Mouse (Mus musculus) cerebellum, adult 8-10 months (tissue): ENCODE results near the gene Cysrt1.
"Not testable (repeated sequence)": the region's sequence is repeated elsewhere in the genome, so short reads cannot be mapped to it uniquely, and the experiment has no call there.

Source experiments
- DNase-seq: peaks from one replicate; pipeline ENCODE4 v3.0.0; 2022

The Cysrt1 gene

DNA sequence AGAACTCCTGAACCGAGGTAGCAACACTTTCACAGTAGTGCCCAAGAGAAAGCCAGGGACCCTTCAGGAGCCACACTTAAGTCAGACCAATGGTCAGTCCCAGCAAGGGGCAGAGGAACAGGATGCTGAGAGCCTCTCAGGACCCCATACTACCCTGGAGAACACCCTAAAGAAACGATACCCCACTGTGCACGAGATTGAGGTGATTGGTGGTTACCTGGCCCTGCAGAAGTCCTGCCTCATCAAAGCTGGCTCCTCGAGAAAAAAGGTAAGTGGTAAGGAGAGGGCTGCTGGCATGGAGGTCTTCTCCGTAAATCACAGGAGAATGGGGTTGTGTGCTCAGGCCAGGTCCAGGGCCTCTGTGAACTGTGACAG, 22.0 kb upstream of the Cysrt1 start:
- DNase-seq: no peak

DNA sequence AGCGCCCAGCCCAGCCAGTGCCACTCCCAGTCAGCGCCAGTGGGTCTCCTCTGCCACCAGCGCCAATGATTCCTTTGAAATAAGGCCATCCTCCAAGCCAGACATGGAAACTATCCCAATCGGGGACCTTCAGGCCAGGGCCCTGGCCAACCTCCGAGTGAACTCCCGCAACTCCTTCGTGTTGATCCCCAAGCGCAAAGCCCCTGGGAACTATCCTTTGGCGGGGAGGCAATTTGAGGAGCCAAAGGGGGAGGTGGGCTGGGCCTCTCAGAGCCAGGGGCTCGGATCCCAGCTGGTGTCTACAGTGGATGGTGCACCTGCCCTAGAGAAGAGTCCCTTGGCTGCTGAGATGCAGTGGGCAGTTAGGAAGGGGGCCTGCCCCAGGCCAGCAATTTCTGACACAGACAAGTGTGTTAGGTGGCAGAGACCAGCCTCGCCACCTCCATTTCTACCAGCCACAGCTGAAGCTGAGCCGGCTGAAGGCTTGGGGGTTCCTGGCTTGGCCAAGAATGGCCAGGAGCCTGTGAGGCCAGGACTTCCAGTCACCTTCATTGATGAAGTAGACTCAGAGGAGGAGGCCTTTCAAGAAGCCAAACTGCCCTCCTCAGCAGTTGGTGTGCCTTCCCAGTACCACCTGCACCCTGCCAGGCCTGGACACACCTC, 21.5 kb upstream of the Cysrt1 start:
- peak; percentile 49 for DNase-seq

DNA sequence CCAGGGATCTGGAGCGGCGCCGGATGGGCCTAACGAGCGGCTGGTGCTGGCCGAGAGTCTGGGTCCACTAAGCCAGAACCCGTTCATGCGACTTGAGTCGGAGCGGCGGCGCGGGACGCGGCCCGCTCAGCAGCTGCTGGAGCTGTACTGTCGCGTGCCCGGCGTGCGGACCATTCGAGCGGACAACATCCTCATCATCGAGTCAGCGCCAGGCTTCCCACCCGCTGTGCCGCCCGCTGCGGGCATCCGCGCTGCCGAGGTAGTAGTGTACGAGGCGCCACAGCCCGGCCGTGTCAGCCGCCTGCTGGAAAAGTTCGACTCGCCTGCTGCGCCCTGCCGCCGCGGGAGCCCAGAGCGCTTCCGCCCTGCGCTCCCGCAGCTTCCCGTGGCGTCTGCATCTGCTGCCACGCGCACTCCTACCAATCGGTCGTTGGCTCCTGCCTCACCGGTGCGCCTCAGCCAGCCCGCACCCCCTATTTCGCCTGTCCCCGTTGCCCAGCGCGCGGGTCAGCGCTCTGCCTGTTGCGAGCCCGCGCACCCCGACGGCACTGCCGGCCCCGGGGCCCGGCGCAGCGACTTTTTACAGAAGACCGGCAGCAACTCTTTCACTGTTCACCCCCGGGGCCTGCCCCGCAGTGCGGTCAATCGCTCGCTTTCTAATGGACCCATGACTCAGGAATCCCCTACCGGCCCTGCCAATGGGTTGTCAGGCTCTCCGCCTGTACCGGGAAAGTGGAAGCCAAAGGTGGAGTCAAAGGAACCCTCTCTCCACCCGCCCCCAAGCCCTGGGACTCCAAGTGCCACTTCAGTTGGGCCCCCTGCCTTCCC, 20.8 kb upstream of the Cysrt1 start:
- DNase-seq: peak; percentile 82

DNA sequence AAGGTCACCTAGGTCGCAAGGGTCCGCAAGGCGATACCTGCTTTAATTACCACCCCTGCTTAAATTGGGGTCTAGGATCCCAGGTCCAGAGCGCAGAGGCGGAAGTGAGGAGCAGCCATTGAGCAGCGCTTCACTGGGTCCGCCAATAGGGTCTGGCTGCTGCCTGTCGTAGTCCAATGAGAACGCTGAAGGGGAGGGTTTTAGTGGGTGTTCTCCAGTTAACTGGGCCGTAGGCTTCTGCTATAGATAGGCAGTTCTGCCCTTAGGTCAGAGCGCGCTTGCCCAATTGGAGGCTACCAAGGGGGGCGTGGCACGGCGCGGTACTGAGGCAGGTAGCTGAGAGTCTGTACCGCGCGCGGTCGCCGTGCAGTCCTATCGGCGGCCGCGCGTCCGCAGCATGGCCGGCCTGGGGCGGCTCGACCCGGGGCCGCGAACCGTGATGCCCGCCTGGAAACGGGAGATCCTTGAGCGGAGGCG, 20.1 kb upstream of the Cysrt1 start, which contains the start of gene Tprn:
Gene Tprn (plus strand): TSS at position 328 of the 477 bp plus-strand sequence.
- DNase-seq: peak; percentile 95

DNA sequence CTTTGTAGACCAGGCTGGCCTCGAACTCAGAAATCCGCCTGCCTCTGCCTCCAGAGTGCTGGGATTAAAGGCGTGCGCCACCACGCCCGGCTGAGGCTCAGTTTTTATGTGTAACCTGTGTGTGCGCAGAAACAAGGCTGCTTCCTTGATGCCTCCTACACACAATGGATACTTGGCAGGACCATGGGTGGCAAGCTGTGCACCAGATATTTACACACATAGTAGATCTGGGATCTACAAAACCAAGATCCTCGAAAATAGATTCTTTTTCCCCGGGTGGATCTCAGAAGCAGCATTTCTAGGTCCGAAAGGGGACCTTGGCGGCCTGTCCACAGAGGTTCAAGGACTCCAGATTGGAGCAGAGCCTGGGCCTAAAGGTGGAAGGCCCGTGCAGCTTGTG, 19.6 kb upstream of the Cysrt1 start:
- no peak for DNase-seq

DNA sequence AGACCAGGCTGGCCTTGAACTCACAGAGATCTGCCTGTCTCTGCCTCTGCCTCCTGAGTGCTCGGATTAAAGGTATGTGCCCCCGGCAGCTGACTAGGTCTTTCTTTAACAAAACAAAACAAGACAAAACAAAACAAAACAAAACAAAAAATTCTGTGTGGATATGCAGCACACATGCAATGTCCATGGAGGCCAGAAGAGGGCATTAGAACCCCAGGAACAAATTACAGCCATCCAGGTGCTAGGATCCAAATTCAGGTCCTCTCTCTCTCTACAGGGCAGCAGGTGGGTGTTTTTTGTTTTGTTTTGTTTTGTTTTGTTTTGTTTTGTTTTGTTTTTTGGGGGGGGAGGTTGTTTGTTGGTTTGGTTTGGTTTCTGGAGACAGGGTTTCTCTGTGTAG, 16.6 kb upstream of the Cysrt1 start:
- DNase-seq: no peak

DNA sequence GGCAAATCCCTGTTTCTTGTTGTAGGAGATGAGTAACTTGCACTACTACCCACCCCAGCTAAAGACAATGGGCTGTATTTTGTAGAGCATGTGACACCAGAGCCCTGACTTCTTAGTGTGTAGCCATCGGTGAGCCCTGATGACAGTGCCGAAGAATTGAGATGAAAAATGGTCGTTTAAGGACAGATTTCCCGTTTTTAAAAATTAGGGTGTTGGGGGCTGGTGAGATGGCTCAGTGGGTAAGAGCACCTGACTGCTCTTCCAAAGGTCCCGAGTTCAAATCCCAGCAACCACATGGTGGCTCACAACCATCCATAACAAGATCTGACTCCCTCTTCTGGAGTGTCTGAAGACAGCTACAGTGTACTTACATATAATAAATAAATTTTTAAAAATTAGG, 15.0 kb upstream of the Cysrt1 start:
- DNase-seq: not testable (repeated sequence)

DNA sequence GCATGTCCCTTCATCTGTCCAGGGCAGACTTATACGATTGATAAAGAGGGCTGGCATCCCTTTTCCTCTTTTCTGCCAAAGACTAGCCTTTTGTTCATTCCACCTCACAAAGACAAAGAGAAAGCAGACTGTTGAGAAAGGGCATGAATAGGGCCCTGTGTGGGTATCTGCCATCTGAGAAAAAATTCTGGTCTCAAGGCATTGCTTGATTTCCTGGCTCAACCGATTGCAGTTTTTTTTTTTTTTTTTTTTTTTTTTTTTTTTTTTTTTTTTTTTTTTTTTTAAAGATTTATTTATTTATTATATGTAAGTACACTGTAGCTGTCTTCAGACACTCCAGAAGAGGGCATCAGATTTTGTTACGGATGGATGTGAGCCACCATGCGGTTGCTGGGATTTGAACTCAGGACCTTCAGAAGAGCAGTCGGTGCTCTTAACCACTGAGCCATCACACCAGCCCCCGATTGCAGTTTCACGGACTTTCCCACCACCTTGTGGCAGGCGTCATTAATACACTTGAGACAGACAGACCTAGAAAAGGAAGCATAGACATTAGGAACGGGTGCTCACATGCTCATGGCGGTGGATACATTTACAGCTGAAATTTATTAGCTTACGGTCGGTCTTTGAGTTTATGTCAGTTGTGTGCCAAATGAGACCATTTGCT, 14.3 kb upstream of the Cysrt1 start:
- not testable (repeated sequence) for DNase-seq

DNA sequence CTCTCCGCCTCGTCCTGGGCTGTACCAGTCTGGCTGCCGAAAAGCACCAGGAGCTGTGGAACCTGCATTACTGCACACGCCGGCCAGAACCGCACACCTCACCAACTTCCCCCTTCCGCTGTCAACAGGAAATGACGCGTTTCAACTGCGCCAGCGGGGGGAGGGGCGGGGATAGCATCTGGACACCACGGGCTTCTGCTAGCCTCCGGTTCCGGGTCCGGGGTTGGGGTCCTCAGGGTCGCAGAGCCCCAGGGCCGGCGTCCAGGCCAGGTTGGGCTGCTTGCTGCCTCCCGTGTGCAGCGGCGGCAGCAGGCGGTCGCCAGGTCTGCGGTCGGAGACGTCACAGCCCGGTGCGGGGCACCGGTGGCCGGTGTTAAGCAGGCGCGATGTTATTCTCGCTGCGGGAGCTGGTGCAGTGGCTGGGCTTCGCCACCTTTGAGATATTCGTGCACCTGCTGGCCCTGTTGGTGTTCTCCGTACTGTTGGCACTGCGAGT, 13.1 kb upstream of the Cysrt1 start, which contains the start of gene Tmem203:
Gene Tmem203 (plus strand): TSS at position 156 of the 496 bp plus-strand sequence.
- DNase-seq: peak; percentile 82

DNA sequence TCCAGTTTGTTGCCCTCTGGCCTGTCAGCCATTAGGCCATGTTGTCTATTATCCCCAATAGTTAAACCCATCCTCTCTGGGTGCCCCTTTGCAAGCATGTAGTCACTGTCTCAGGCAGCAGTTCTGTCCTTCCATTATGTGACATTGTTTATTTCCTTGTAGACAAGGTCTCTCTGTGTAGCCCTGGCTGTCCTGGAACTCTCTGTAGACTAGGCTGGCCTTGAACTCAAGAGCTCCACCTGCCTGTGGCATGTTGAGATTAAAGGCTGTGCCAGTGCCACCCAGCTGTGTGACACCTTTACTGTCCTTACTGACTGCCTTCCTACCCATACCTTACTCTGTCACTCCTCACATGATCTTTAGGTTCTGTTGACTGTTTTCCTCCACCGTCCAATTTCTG, 10.1 kb upstream of the Cysrt1 start:
- no peak for DNase-seq

DNA sequence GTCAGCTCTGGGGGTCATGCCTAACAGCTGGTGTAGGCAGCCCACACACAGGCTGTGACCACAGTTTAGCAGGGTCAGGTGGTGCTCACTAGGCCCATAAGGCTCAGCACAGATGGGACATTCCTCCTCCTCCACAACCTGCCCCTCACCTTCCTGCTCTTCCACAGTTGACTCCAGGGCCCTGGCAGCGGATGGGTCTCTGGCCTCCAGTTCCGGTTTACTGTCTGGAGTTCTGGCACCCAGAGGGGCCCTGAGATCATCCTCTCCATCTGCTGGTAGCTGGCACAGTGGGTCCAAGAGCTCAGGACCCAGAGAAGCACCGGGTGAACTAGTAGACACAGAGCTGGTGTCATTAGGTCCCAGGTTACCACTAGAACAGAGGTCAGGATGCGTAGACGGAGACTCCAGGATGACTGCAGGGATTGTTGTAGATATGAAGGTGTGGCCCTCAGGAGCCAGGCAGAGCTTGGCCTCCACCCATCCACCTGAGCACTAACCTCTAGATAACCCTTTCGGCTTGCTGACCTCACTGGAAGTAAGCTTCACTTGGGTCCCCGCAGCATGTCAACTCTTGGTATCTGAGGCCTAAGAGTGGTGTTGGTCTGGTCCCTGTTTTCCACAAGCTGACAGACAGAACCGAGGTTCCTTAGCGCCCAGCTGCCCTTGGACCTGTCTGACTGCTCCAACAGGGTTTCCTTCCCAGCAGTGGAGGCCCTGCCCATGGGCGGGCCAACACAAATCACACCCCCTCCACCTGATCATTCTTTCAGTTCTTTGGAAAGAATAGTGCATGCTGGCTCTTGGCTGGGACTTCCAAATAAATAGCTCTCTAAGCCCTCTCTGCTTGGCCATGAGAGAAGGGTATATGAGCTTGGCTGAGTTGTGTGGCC, 4.2 kb upstream of the Cysrt1 start, which contains the start of gene AL732309.1:
Gene AL732309.1 (minus strand): TSS at position 681 of the 890 bp plus-strand sequence.
- DNase-seq: no peak

DNA sequence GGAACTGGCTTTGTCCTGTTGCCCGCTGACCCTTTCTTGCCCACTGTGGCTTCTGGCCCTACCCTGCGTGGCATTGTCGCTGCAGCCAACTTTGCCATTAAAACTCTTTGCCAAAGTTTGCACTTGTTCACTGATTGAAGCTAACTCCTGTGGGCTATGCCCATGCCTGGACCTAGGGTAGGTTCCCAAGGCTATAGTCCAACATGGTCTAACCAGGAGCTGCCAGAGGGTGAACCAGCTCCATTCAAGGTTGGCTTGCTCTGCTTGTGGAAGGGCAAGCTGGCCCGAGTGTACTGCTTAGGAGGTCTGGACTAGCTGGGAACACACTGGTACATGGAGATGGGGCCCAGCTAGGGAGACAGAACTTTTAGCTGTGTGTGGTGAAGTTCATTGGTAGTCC, 1.9 kb upstream of the Cysrt1 start:
- DNase-seq: no peak

DNA sequence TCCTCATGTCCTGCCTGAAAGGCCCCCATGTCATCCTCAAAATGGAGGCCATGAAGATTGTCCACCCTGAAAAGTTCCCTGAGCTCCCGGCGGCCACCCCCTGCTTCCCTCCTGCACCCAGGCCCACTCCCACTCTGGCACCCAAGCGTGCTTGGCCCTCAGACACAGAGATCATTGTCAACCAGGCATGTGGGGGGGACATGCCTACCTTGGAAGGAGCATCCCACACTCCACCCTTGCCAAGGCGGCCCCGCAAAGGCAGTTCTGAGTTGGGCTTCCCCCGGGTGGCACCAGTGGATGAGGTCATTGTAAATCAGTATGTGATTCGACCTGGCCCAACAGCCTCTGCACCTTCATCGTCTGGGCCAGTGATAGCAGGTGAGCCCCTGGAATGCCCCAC, 1.1 kb upstream of the Cysrt1 start:
- DNase-seq: no peak

DNA sequence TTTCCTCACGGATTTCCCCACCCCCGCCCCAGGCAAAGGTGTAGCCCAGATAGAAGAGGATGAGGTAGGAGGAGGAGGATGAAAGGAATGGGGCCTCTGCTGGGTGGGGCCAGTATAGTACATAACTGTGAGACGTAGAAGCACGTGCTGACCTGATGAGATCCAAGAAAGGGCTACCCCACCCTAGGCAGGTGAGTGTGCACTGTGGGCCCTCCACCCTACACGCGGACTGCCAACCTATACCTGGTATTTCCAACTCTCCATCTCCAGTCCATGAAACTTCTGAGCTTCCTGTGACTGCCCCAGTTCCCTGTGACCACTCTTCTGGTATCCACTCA, 845 bp downstream of the Cysrt1 start:
- no peak for DNase-seq

DNA sequence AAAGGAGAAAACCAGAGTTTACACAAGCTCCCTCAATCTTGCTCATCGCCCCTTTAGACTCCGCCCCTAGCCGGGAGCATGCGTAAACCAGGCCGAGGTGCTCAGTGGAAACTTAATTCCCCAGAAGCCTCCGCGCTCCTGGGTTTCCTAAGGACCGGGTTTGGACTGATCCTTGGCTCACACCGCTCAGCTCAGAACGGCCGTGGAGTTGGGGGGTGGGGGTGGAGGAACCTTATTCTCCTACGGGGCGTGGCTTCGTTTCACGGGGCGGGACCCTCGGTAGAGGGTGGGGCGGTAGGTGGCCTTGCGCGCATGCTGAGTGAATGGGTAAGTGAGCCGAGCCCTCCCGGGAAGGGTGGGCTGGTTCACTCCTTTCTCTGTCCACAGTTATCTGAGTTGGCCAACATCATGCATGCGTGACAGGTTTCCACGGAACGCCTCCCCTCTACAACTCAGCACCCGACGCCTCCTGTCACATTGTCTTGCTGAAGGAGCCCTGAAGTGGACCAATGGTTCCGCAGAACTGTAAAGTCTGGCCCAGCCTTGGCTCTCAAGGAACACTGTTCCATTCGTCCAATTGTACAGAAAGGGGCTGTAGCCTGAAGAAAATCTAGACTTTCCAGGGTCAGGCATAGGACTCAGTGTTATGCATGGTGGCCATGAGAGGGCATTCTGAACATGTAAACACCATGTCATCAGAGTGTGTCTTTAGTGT, 1.4 kb downstream of the Cysrt1 start:
- DNase-seq: peak; percentile 68

DNA sequence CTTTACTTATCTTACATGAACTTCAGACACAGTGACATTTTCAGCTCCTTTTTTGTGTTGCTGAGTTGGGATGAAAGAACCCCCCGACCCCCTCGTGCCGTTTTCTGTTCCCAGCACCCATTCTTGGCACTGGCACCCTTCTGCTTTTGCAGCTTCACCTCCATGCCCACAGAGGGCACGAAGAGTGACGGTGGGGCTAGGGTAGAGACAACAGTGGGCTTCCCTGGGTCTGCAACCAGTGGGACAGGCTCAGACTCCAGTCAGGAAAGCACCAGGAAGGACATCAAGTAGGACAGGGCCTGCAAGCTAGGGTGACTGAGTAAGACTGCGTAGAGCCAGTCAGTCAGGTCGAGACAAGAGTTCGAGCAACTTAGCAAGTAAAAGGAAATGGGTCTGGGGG, 1.9 kb downstream of the Cysrt1 start:
- no peak for DNase-seq

DNA sequence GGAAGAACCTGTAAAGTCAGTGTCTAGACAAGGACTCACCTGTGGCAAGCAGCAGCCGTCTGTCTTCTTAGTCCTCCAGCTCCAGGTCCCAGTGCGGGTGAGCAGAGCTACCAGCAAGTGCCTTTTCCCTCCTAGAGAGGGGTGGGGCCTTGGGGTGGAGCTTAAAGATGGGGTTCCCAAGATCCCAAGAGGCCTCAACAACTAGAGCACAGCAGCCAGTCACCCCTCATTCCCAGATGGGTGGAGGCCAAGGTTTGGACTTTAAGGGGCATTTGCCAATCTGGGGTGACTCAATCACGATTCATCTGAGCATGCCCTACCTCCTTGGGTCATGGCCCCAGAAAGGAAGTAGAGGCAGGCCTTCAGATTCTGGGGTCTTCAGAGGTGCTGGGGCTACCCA, 2.5 kb downstream of the Cysrt1 start:
- no peak for DNase-seq

DNA sequence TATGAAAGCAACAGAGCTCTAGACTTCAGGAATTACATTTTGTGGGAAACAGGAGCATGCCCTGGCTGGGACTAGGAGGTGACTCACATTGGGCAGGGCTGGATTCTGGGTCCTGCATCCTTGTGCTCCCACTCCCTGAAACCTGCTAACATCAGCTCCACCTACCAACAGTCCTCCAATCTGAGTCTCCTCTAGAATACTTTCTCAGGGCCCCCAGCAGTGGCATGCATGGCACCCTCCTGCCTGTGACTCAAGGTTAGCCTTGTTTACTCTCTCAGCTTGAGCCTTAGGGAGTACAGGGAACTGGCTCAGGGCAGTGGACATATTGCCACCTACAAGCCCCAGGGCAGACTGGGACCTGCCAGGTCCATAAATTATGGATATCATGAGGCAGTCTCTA, 4.1 kb downstream of the Cysrt1 start:
- no peak for DNase-seq

DNA sequence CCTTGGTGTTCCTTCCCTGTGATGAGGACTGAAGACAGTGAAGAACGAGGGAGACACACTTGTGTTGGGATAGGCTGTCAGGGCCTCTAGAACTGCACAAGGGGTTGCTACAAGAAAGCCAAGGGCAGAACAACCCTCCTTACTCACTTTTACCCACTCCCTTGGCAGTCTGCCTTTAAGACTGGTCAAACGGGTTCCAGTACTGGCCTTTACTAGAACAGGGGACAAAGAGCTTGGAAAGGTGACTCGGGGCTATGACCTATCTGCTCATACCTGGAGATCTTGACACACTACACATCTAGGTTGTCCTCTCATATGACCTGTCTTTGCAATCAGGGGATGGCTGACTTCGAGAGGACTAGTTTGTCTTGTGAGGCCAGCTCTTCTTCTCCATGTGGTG, 4.7 kb downstream of the Cysrt1 start:
- no peak for DNase-seq

DNA sequence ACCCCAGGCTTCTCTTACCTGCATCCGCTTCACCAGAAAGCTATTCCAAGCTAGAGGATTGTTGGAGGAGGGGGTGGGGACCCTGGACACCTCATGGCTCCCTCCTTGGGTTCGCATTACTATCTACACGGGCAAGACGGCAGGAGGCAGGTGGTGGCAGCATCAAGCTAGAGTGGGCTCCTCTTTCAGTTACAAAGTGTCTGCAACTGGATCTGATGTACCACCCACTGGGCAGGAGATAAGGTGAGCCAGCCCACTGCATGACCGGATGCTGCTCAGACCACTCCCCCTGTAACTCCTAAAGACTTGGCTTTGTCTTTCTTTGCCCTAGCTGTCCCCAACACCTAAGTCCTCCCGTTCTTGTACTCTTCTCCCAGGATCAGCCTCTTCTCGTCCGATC, 5.6 kb downstream of the Cysrt1 start, which contains the start of gene Rnf224:
Gene Rnf224 (minus strand): TSS at position 174 of the 400 bp plus-strand sequence.
- no peak for DNase-seq

DNA sequence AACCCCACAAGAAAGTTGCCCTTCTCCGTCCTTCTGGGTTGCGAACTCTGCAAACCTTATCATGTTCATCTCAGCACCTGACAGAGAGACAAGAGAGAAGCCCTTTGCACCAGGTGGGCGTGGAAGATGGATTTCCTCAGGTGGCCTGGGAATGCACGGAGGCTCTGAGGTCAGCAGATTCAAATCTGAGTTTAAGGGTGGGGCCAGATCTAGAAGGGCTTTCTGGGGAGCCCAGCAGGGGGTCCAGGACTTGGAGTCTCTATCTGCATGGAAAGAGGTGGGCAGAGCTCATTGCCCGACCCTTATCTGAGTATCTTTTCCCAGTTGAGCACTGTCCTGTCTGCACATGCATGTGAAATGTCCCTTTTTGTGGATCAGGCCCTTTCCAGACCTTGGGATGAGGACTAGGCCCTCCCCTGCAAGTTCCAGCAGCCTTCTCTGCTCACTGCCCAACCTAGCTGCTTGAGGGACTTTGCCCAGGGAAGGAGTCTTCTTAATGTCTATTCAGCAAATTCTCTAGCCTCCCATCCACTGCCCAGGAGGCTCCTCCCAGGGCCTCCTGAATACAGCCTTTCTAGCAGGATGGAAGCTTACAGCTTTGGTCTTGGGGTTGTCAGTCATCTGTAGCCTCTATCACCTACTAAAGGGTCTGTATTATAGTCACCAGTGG, 7.6 kb downstream of the Cysrt1 start:
- no peak for DNase-seq
